22 mouse cellular contexts compared by ENCODE assay signal in genomic region chr12:73727046-73727445, GRCm38 (mm10).
DNase-seq lines count a peak whose midpoint lies in the region; ATAC-seq and TF ChIP-seq lines count a peak whose summit lies in the region.
"Had no signal": no experiment of that assay in that cellular context is flagged by ENCODE, and none has a peak within 500 bp of the region (broad histone marks: within the 10 kb centered on the region; RNA-seq: fewer than 3 reads in every experiment).

No protein-coding gene starts in this region.

- no peaks in the 10 kb centered on the region for H3K9me3 ChIP-seq in liver, embryonic 11.5 days (ENCODE audit: control insufficient read depth, low read length)
- no peaks in the 10 kb centered on the region for H3K9me3 ChIP-seq in liver, postnatal 0 days (ENCODE audit: low read length)
- H3K9me3 ChIP-seq in liver, embryonic 12.5 days (replicated peaks): no peaks in the 10 kb centered on the region
- no peaks in the 10 kb centered on the region; the same call in 1 of the 2 replicates for H3K9me3 ChIP-seq in midbrain, embryonic 10.5 days (replicated peaks)

- no peaks in the 10 kb centered on the region for H3K27me3 ChIP-seq in liver, adult 2 months (ENCODE audit: control insufficient read depth, insufficient read depth, low read length)
- H3K27me3 ChIP-seq in liver, embryonic 11.5 days (replicated peaks; ENCODE audit: control insufficient read depth, insufficient read depth, low read length): no peaks in the 10 kb centered on the region
- no peaks in the 10 kb centered on the region for H3K27me3 ChIP-seq in liver, postnatal 0 days (ENCODE audit: insufficient read depth, low read length)
- no peaks in the 10 kb centered on the region for H3K27me3 ChIP-seq in liver, embryonic 12.5 days (replicated peaks)
- H3K27me3 ChIP-seq in midbrain, embryonic 10.5 days (ENCODE audit: low read depth, poor library complexity, severe bottlenecking): peaks cover 92% of the 10 kb centered on the region
- H3K27me3 ChIP-seq: CH12.LX, Patski had no signal

- H3K4me2 ChIP-seq in liver, embryonic 11.5 days: no peak overlapping the region
- no peak overlapping the region for H3K4me2 ChIP-seq in liver, postnatal 0 days (ENCODE audit: low read depth, low read length)
- H3K4me2 ChIP-seq in liver, embryonic 12.5 days: no peak overlapping the region

- no peak overlapping the region for H3K9ac ChIP-seq in liver, adult 2 months (ENCODE audit: low read depth, low read length)
- H3K9ac ChIP-seq in liver, embryonic 11.5 days (ENCODE audit: low read depth, low read length): no peak overlapping the region
- H3K9ac ChIP-seq in liver, postnatal 0 days (replicated peaks): no peak overlapping the region
- no peak overlapping the region for H3K9ac ChIP-seq in liver, embryonic 12.5 days

- no peak for TF ChIP-seq POLR2A in liver, adult 2 months (IDR thresholded peaks at IDR 0.05; ENCODE audit: extremely low read depth, insufficient read depth, low read length)

- H3K27ac ChIP-seq in liver, adult 2 months (replicated peaks; ENCODE audit: insufficient read depth, low read depth, low read length): no peak overlapping the region
- H3K27ac ChIP-seq in liver, embryonic 11.5 days (ENCODE audit: low read depth, low read length): no peak overlapping the region
- no peak overlapping the region for H3K27ac ChIP-seq in liver, postnatal 0 days (ENCODE audit: low read depth)
- H3K27ac ChIP-seq in liver, embryonic 12.5 days: no peak overlapping the region
- H3K27ac ChIP-seq in midbrain, embryonic 10.5 days (replicated peaks): no peak overlapping the region

- no peaks in the 10 kb centered on the region for H3K4me1 ChIP-seq in liver, adult 2 months (ENCODE audit: control insufficient read depth, insufficient read depth, low read length)
- H3K4me1 ChIP-seq in liver, embryonic 11.5 days (replicated peaks; ENCODE audit: control insufficient read depth, insufficient read depth, low read length): no peaks in the 10 kb centered on the region
- no peaks in the 10 kb centered on the region for H3K4me1 ChIP-seq in liver, postnatal 0 days (ENCODE audit: insufficient read depth)
- no peaks in the 10 kb centered on the region for H3K4me1 ChIP-seq in liver, embryonic 12.5 days
- H3K4me1 ChIP-seq in midbrain, embryonic 10.5 days: peaks cover 18% of the 10 kb centered on the region

- peak; percentile 43 for DNase-seq in liver, adult 2 months (ENCODE audit: extremely low read depth, low read depth, low spot score)
- DNase-seq in liver, embryonic 11.5 days (ENCODE audit: low spot score): no peak
- DNase-seq in liver, postnatal 0 days: no peak
- DNase-seq in fat pad, adult 2 months (ENCODE audit: extremely low read depth, low read depth, low spot score): peak; percentile 99
- peak; percentile 98 for DNase-seq in gonadal fat pad, adult 2 months (ENCODE audit: low read depth)
- DNase-seq in midbrain, embryonic 10.5 days (ENCODE audit: low spot score): no peak
- no peak for DNase-seq in ovary, postnatal 10 days (ENCODE audit: low spot score)
- DNase-seq: adrenal gland, adult 2 months; adrenal gland, adult 8-10 months; adrenal gland, postnatal 10 days; adrenal gland, postnatal 14 days; adrenal gland, postnatal 25 days; adrenal gland, postnatal 36 days; B cell, adult 2 months; cerebellum, adult 11 months; cerebellum, adult 11-12 months had no signal

- no peak overlapping the region for H3K4me3 ChIP-seq in liver, adult 2 months (ENCODE audit: insufficient read depth, low read depth, low read length)
- H3K4me3 ChIP-seq in liver, embryonic 11.5 days (ENCODE audit: low read depth, low read length): no peak overlapping the region
- H3K4me3 ChIP-seq in liver, postnatal 0 days (ENCODE audit: low read depth, low read length): no peak overlapping the region
- no peak overlapping the region for H3K4me3 ChIP-seq in liver, embryonic 12.5 days
- no peak overlapping the region for H3K4me3 ChIP-seq in midbrain, embryonic 10.5 days

- TF ChIP-seq CTCF in liver, adult 2 months (IDR thresholded peaks at IDR 0.05; ENCODE audit: low read depth, low read length): no peak
- TF ChIP-seq CTCF in liver, postnatal 0 days (IDR thresholded peaks at IDR 0.05; ENCODE audit: low read depth): no peak

- H3K36me3 ChIP-seq in liver, adult 2 months (ENCODE audit: control insufficient read depth, insufficient read depth, low read length): no peaks in the 10 kb centered on the region; the same call in 1 of the 2 replicates
- H3K36me3 ChIP-seq in liver, embryonic 11.5 days (ENCODE audit: control insufficient read depth, insufficient read depth, low read length): no peaks in the 10 kb centered on the region
- H3K36me3 ChIP-seq in liver, postnatal 0 days (replicated peaks; ENCODE audit: insufficient read depth, low read length): no peaks in the 10 kb centered on the region
- H3K36me3 ChIP-seq in liver, embryonic 12.5 days: no peaks in the 10 kb centered on the region
- H3K36me3 ChIP-seq in midbrain, embryonic 10.5 days: no peaks in the 10 kb centered on the region
- H3K36me3 ChIP-seq: G1E had no signal

- no peaks in the 10 kb centered on the region for H3K79me2 ChIP-seq in liver, adult 2 months (ENCODE audit: control insufficient read depth, insufficient read depth, low read length)

- whole genome bisulfite sequencing in liver, adult 2 months: 60% methylated on average over 1 of the region's 1 CpGs
- 85% methylated on average over 1 of the region's 1 CpGs for WGBS in liver, embryonic 11.5 days
- WGBS in liver, postnatal 0 days (ENCODE audit: insufficient replicate concordance): 86% methylated on average over 1 of the region's 1 CpGs
- WGBS in liver, embryonic 12.5 days (ENCODE audit: insufficient replicate concordance): 70% methylated on average over 1 of the region's 1 CpGs
- whole genome bisulfite sequencing in midbrain, embryonic 10.5 days: 97% methylated on average over 1 of the region's 1 CpGs

- ATAC-seq in liver, embryonic 11.5 days (replicated peaks; ENCODE audit: low FRiP score): no peak
- ATAC-seq in liver, postnatal 0 days: peak; percentile 62
- ATAC-seq in liver, embryonic 12.5 days: no peak
- ATAC-seq: activated CD4-positive, CD25-positive, alpha-beta regulatory T cell, adult 4 months; CD4-positive, CD25-positive, alpha-beta regulatory T cell, adult 4 months; Patski had no signal

- no peak for TF ChIP-seq EP300 in liver, postnatal 0 days (IDR thresholded peaks at IDR 0.05; ENCODE audit: low read depth)

Comparison
In these comparisons a context has a peak if more than half of its experiments do, and no peak if none do; other contexts are left out.
1. DNase-seq: peak in liver, adult 2 months (single experiment), fat pad, adult 2 months (single experiment) and gonadal fat pad, adult 2 months (single experiment); none in liver, embryonic 11.5 days (single experiment), liver, postnatal 0 days (single experiment), midbrain, embryonic 10.5 days (single experiment) and ovary, postnatal 10 days (single experiment).